Mouse (Mus musculus) liver, embryonic 14.5 days (tissue): Measurements from ENCODE around the gene Eif2b3.
A peak's percentile ranks its signal among the peaks of the same experiment; 100 is the strongest.

Experiments
- CTCF ChIP-seq: IDR thresholded peaks from 2 replicates; pipeline ENCODE4 v1.5.1; 2016; ENCODE audit warnings: antibody characterized with exemption, low read depth, control low read depth
- EP300 ChIP-seq: IDR thresholded peaks from 2 replicates; pipeline ENCODE4 v1.6.1; 2016; ENCODE audit warnings: antibody characterized with exemption, low read depth

GRCm38 (mm10) chr4:117136034-117136433 is 116.8 kb downstream of the Eif2b3 start:
- TF ChIP-seq CTCF, result no peak
- TF ChIP-seq EP300, result peak; percentile 37; the same call in 1 of the 2 replicates
